Mouse (Mus musculus) brain, embryonic 18.5 days (tissue): ENCODE results near the gene Tmem100.

Experiments used
- DNase-seq: peaks from one replicate; pipeline ENCODE4 v3.0.0-alpha.2; 2012; ENCODE audit warnings: low read depth, low spot score

Tmem100 gene

DNA sequence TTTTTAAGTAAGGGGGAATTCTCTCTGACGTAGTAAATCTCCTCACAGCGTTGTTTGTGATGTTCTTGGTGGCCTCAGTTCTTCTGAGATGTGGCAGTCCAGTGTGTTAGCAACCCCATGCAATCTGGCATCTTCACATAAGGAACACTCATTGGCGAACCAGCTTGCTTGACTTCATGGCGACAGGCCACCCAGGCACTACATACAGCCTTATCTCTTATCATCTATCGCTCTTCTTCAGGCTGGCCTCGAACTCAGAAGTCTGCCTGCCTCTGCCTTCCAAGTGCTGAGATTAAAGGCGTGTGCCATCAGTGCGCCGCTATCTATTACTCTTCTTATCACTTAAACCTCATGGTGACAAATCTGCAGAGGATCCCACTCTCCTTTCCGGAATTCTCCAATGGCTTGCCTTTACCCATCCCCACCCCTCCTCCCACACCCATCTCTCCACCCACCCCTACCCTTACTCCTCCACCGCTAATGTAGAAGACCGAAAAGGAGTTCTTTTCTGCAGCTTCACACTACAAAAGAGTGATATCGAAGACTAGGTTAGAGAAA, at the start of gene Tmem100:
Gene Tmem100 (plus strand): TSS at position 508 of the 558 bp plus-strand sequence.
- no peak for DNase-seq

DNA sequence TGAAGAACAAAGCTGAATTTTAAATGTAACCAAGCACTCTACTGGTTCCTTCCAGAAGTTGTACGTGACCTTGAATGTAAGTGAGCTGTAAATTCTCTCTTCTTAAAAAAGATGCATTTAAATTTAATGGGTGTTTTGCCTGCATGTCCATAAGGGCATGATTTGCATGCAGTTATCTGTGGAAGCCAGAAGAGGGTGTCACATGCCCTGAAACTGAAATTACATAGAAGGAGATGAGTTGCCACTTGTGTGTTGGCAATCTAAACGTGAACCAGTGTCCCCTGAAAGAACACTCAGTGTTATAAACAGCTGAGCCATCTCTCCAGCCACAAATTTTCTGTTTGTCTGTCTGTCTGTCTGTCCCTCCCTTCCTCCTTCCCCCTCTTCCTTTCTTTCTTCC, 47.2 kb upstream of the Tmem100 start:
- DNase-seq: no peak

DNA sequence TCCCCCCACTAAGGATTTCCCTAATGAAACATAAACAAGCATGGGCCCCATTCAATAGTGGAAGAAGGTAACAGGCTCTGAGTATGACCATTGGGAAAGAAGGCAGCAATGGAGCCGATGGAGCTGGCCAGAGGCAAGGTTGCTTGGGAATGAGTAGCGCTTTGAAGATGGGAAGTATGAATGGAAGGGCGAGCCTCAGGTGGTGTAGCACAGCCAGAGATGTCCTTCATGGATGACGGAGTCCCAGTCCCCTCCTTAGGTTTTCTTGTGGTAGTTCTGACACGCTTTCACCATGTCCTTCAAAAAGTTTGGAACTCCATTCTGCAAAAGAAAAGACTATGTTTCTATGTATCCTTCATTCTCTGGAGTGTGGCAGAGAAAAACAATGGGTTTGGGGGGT, 45.7 kb upstream of the Tmem100 start:
- no peak for DNase-seq

DNA sequence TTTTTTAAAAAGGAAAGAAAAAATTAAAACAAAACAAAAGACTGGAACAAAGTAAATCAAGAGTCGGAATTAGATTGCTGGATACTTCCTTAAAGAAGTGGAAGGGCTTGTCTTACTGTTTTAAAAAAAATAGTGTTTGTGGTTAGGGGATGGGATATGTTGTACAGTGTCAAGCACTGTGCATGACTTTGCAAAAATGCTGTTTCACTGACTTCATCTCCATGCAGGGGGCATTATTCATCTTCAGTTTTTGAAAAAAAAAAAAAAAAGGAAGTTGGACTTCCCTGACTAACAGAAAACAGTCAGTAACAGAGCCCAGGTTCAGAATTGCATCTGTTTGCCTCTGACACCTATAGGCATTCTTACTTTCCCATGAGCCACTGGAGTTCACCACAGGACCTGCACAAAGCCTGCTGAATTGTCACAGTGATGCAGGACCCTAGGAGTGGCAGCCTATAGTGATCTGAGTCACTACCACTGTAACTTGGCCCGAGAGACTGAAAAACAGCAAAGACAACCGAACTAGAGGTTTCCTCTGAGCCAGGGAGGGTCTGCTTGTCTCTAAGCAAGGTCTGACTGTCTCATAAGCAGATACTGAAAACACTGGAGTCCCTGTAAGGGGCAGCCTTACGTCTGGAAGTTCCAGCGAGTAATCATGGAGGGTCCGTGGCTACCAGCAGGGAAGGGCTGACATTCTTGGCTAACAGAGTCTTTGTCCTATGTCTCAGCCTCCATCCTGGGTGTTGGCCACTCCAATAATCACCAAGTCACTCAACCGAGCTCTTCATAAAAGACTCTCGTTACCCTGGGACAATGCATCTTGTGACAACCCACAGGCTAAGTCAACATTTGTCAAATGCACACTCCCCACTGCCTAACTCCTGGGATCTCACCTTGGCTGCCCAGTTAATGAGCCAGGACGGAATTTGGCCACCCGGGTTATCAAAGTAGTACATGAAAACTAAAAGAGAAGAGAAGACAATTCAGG, 44.7 kb upstream of the Tmem100 start:
- DNase-seq: no peak

DNA sequence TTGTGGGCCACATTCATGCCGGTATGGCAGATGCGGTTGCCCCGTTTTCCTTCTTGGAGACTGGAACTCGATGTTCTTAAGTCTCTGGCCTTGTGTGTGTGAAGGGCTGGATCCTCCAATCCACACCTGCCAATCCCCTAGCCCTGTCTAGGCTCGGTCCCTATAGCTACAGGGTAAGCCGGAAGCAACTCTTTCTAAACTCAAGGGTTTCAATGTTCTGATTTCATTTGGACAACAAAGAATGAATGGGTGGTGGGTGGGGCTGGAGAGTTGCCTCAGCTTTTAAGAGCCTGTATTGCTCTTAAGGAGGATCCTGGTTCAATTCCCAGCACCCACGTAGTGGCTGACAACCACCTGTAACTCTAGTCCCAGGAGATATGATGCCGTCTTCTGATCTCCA, 43.6 kb upstream of the Tmem100 start:
- DNase-seq: no peak

DNA sequence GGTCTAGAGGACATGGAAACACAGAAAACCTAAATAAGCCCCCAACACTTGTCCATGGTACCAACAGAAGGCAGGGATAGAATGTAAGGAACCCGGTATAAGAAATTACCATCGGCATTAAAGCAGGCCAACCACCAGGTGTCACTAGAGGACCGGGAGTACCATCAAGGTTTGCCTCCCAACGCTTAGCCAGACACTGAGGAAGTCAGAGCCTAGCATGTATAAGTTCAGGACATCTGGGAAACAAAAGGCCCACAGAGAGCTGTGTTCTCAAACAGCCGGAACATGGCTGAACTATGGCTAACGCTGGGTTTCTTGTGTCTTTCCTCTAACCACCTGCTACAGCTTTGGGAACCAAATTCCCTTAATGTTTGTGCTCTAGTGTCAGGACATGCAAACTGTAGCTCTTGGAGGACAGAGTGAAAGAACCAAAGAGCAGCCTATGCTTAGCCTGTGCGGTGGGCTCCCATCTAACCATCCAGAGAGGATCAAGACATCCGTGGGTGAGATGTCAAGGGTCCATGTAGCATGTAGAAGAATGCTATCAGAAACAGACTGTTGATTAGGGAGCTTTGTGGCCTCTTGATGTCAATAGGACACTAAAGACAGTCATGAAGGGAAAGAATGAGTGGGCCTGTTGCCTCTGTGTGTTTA, 41.1 kb upstream of the Tmem100 start:
- peak; percentile 40 for DNase-seq

DNA sequence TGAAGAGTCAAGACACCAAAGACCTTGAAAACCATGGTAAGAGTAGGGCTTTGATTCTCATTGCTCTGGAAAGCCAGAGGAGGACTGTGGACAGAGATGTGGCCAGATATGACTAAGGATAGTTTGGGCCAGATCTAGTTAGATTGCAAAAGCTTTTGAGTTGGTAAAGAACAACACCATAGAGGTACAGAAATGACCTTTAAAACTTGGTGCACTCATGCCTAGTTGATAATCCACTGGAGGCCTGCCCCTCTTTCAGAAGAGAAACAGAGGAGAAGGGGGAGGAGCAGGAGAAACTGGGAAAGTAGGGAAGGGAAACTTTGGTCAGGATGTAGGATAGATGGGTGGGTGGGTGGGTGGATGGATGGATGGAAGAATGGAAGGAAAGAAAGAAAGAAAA, 38.5 kb upstream of the Tmem100 start:
- DNase-seq: no peak

DNA sequence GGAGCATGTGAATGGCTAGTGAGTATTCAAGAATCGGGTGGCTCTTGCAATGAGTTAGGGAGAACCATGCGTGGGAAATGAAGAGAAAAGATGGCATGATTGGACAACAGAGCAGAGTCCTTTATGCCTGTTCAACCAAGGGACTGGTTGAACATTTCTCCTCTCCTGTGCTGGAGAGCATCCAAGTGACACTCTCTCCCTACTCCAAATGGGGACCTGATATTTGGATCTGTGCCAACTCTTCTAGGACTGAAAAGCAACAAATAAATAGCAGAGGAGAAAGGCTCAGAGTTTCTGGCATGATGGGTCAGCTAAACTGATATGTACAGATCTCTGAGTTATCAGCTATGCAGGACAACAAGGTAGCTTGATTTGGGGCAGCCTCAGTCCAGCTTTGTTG, 35.4 kb upstream of the Tmem100 start:
- DNase-seq: no peak

DNA sequence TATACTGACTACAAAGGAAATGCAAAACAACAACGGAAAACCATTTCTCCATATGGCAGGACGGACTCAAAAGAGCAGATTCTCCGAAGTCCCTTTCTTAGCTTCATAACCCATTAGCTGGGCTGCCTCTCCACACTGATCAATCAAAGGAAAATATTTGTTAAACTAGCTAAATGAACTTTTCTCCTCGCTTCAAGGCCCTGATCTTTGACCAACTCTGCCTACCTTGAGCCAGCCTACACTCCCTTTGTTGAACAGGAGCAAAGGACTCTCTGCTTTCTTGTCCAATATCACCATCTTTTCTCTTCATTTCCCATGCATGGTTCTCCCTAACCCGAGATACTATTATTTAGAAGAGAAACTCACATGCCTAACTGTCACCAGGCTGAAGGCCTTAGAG, 34.6 kb upstream of the Tmem100 start:
- DNase-seq: no peak

DNA sequence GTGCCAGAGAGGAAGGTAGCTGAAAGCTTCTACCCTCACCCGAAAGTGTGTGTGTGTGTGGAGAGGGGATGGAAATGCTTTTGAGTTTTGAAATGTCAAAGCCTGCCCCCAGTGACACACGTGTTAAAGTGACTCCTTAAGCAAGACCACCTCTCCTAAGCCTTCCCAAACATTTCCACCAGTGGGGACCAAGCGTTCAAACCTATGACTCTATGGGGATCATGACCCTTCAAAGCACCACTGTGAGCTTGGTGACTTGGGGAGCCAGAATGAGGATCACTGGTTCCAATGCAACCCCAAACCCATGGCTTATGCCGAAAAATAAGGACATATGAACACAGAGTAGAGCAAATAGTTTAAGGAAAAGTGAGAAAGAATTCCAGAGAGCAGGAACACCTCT, 33.7 kb upstream of the Tmem100 start:
- no peak for DNase-seq

DNA sequence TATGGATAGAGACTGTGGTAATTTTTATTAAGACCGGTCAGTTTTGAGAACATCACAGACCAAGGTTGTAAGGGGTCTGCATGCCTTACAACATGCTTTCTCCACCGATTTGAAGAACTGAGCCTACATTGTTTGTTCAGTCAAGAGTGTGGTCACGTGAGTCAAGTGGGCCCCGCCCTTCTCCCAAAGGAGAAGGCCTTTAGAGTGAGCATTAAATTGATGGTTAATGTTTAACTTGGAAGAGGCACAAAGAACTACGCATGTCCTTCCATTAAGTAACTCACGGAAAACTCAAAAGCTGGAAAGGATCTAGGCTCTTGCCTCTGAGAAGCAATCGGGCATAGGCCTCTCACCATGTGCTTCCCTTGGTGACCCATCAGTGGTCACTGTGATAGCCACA, 33.3 kb upstream of the Tmem100 start:
- DNase-seq: no peak

DNA sequence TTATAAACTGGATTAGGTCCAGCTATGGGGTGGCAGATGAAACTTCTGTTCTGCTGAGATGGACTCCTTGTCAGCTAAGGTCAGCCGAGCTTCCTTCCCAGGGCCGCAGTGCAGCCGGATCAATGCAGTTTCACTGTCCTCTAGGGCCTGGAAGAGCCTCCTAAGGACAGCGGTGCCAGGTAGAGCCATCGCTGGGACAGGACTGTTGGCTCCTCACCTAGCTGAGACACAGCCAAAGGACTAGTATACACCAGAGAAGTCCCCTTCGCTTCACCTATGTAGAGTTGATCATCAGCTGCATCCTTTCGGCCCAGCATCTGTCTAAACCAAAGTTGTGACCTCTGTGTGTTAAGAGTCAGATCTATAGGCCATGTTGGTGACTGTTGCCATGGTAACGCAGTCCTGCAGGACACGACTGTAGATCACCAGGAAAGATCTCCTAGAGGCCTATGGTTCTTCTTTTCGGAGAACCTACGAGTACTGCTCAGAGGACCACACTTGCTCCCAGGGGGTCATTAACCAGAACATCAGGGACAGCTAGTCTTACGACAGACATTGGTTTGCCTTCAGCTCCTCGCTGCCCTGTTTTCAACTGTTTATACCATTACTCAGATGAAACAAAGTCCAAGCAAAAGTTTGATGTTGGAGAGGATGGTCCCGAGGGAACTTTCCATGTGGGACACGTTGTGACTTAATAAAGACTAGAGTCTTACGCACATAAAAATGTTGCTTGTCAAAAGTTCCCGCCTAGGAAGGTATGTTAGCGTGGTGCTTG, 31.0 kb upstream of the Tmem100 start:
- no peak for DNase-seq

DNA sequence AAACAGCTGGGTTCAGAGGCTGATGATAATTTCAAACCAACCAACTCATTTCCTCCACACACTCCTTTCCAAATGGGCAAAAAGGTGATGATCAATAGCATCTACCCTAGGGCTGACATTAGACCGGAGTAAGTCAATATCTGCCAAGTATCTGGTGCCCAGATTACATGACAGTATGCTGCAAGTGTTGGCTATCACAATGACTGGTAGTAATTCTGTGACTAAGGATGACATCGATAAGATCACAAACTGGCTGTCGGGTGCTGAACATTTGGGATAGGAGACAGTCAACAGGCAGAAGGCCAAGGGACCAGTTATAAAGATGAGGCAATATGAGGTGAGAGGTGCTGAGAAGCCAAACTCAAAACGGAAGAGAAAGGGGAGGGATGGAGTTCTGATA, 29.5 kb upstream of the Tmem100 start:
- DNase-seq: no peak

DNA sequence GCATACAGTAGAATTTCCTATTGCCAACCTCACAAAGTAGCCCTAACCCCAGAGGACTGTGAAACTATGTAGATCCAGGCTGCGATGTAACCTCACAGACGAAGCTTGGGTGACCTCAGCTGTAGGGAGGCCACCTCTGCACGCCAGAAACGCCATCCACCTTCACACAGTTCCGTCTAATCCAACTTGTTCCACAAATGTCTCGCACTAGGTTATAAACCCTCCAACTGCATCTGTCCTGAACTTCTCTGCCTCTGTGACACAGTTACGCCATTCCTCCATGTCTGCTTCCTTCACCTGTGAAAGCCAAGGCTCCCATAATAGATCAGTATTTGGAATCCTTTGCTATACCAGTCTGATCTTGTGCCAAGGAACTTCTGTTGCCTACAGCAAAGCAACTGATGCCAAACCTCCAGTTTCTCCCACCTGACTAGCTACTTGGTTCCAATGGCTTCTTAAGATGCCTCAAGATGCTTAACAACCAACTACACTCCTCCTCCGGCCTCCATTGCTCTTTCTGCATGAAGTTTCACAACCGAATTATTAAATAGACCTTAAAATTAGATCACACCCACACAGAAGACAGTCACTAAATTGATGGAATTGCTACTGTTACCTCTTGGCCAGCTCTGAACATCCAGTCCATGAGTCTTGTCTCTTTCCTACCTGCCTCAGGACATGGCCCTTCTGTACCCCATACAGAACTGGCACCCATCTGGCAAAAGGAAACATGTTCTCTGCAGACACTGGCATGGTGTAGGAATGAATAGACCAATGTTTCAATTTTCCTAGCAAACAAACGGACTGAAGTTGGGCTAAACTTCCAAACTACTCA, 28.5 kb upstream of the Tmem100 start:
- no peak for DNase-seq

DNA sequence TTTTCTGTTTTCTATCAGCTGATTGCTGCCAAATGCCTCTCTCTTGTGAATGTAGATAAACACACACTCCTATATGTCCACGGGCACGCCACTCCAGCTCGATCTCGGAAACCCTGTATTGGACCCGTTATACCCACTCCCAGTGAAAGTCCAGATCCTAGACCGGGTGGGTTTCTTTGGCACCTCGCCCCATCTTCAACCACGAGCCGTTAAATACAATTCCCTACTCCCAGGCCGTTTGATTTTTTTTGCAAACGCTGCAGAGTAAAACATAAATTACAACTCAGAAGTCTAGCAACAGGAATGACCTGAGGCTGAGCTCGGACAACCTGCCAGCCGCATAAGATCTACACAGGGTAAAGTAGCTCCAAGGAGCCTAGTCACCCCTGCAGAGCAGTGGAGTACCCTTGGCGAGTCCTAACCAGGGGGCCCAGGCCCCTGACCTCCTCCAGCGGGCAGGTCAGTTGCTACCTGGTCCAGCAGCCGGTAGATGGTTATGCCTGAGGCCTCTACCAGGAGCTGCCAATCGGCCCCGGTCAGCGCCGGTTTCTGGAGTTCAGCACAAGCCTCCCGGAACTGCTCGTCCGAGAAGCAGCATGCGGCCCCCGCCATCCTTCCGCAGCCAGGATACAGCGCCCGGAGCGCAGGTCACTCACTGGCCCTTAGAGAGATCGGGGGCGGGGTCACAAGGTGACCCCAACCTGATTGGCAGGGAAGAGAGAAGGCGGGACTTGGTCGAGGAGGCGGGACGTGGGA, 27.7 kb upstream of the Tmem100 start, which contains the start of gene Pctp:
Gene Pctp (minus strand): TSS at position 664 of the 756 bp plus-strand sequence.
- DNase-seq: no peak

DNA sequence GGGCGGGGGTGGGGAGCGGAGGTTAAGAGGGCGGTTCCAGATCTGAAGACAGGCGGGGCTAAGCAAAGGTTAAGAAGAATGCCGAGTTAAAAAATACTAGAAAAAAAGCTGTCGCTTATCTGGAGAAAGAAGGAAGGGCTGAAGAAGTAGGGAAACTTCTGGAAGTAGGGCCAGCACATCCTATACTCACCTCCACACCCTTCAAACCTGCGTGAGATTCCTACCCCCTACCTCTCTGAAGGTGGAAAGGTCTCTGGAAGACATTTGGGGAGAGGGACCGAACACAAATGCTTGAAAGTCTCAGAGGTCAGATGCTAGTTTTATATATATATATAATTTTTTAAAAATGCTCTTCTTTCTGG, 27.2 kb upstream of the Tmem100 start:
- DNase-seq: no peak

DNA sequence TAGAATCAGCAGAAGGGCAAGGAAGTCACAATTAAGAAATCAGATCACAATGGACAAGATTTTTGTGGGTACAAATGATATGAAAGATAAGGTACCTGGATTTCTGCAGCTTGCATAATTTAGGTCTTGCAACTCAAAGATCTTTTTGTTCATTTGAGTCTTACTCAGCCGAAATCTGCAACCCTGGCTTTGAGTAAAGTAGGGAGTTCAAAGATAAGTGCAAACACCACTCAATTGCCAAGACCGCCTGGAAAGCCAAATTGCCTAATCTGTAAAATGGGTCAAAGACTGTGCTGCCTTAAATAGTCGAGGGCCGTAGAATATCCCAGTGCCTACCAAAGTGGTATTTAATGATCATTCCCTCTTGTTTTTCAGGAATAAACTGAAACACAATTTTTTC, 26.8 kb upstream of the Tmem100 start:
- DNase-seq: no peak

DNA sequence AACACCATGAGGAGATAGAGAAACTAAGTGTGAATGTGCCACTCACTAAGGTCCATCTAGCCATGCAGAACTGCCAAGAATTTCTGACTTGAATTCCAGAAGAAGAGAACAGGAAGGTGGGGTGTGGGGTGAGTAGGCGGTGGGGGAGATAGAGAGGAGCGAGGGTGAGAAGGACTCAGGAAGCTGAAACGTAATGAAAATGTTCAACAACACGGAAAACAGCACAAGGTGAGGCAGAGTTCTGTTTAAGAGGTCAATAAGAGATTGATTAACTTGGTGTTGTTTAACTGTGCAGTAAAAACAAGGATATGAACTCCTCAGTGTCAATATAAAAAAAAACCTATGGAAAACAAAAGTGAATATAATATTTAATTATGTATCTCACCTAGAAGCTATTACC, 24.0 kb upstream of the Tmem100 start:
- DNase-seq: no peak

DNA sequence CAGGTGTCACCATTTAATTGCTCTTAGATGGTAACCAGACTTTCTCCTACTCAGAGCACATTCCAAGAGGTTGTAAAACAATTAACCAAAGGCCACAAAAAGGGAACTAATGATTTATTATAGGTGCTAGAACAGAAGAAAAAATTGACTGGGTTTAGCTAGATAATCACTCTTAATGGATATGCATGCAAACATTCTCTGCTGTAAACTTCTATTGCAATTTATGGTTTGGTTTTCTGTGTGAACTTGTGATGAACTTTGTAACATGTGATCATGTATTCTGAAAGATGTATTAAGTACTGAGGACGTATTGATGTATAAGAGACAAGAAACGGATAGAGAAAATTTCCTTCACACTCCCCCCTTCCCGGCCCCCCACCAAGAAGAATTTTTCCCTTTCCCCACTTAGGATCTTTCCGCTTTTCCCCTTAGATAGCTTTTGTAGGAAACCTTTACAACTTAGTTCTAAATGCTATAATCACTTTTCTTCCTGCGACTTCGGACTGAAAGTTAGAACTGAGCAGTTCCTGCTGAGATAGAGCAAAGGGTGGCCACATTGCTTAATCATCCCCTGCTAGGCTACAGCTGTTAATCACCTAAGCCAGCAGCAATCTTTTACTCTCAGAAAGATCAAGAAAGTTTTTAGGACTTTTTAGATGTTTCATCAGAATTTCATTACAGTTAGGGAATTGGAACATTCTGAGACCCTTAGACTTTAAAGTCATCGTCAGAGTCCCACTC, 22.2 kb upstream of the Tmem100 start:
- no peak for DNase-seq

DNA sequence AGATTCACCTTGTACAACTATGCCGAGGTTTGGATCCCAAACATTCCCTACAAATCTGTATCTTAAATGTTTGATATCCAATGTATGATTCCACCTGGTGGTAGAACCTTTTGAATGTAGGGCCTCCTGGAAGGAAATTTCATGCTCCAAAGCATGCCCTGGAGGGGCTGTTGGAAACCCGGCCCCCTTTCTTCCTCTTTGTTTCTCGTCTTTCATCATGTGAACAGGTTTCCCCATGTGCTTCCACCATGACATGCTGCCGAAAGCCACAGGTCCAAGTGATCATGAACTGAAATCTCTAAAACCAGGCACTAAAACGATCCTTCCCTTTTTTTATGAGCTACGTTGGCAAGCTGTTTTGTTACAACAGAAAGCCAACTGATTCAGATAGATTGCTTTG, 16.5 kb upstream of the Tmem100 start:
- no peak for DNase-seq
